Mouse (Mus musculus) MEL (cell line): Measurements from ENCODE around the gene Armc6. TPM values are rescaled to one million over a fixed set of nuclear protein-coding genes. Genes with fewer than 3 reads are reported as not detected.

Experiments used
- DNase-seq: peaks from one replicate; pipeline ENCODE4 v3.0.0; 2011; ENCODE audit warnings: low read depth, low spot score
- H3K27ac ChIP-seq: 2 replicates; pipeline ENCODE4 v1.5.1; 2012; ENCODE audit warnings: low read depth, mild to moderate bottlenecking, control low read depth, low read length, moderate library complexity; ENCODE audit not compliant: control insufficient read depth
- H3K27me3 ChIP-seq, 2 experiments: fragments of 150-350 bp in 1 of 2; sonication (generic) in 1 of 2; 2 replicates each; pipeline ENCODE4 v1.6.1; 2012; ENCODE audit warnings: low read length in 2 of 2, mild to moderate bottlenecking in 2 of 2, improper control_type of control experiment in 1 of 2, moderate library complexity in 1 of 2; ENCODE audit not compliant: insufficient read depth in 2 of 2, control insufficient read depth in 1 of 2
- H3K36me3 ChIP-seq, 2 experiments: 2 replicates each; pipeline ENCODE4 v1.6.1; 2012 to 2014; ENCODE audit warnings: low read length in 2 of 2, improper control_type of control experiment in 1 of 2, inconsistent platforms in 1 of 2, mild to moderate bottlenecking in 1 of 2; ENCODE audit not compliant: insufficient read depth in 2 of 2, control insufficient read depth in 1 of 2
- H3K4me1 ChIP-seq, 2 experiments: fragments of 150-350 bp in 1 of 2; sonication (generic) in 1 of 2; 2 replicates each; pipeline ENCODE4 v1.6.1; 2012; ENCODE audit warnings: low read length in 2 of 2, improper control_type of control experiment in 1 of 2, mild to moderate bottlenecking in 1 of 2; ENCODE audit not compliant: insufficient read depth in 2 of 2, control insufficient read depth in 1 of 2
- H3K4me3 ChIP-seq, 2 experiments: fragments of 150-350 bp in 1 of 2; sonication (generic) in 1 of 2; 2 replicates each; pipeline ENCODE4 v1.5.1; 2012; ENCODE audit warnings: low read depth in 2 of 2, low read length in 2 of 2, mild to moderate bottlenecking in 2 of 2, moderate library complexity in 2 of 2, control low read depth in 1 of 2, improper control_type of control experiment in 1 of 2; ENCODE audit not compliant: control insufficient read depth in 1 of 2, insufficient read depth in 1 of 2
- H3K79me2 ChIP-seq: 2 replicates; pipeline ENCODE4 v1.6.1; 2012; ENCODE audit warnings: mild to moderate bottlenecking, low read length, moderate library complexity; ENCODE audit not compliant: control insufficient read depth, poor library complexity, insufficient read depth
- H3K9ac ChIP-seq: 2 replicates; pipeline ENCODE4 v1.6.1; 2012; ENCODE audit warnings: low read depth, mild to moderate bottlenecking, control low read depth, low read length, moderate library complexity; ENCODE audit not compliant: control insufficient read depth, poor library complexity, severe bottlenecking
- H3K9me3 ChIP-seq: fragments of 150-350 bp; sonication (generic); replicated peaks from 2 replicates; pipeline ENCODE4 v1.6.1; 2012; ENCODE audit warnings: mild to moderate bottlenecking, low read length, improper control_type of control experiment, moderate library complexity; ENCODE audit not compliant: insufficient read depth
- BHLHE40 ChIP-seq: IDR thresholded peaks from 2 replicates; pipeline ENCODE4 v1.6.1; 2012; ENCODE audit warnings: low read depth, mild to moderate bottlenecking, inconsistent platforms, low read length, improper control_type of control experiment, borderline replicate concordance
- CHD2 ChIP-seq: IDR thresholded peaks from 2 replicates; pipeline ENCODE4 v1.6.1; 2011; ENCODE audit warnings: low read length, improper control_type of control experiment
- E2F4 ChIP-seq: IDR thresholded peaks from 2 replicates; pipeline ENCODE4 v1.6.1; 2011; ENCODE audit warnings: low read depth, low read length, improper control_type of control experiment, borderline replicate concordance
- GATA1 ChIP-seq: IDR thresholded peaks from 2 replicates; pipeline ENCODE4 v1.6.1; 2011; ENCODE audit warnings: low read depth, low read length, improper control_type of control experiment
- HCFC1 ChIP-seq: IDR thresholded peaks from 2 replicates; pipeline ENCODE4 v1.6.1; 2012; ENCODE audit warnings: low read depth, mild to moderate bottlenecking, inconsistent platforms, low read length, improper control_type of control experiment, moderate library complexity
- JUND ChIP-seq: IDR thresholded peaks from 2 replicates; pipeline ENCODE4 v1.6.1; 2011; ENCODE audit warnings: low read depth, mild to moderate bottlenecking, improper control_type of control experiment, low read length
- POLR2A ChIP-seq, 2 experiments: IDR thresholded peaks; 2 replicates each; pipeline ENCODE4 v1.6.1; 2011 to 2012; ENCODE audit warnings: low read length in 2 of 2, mild to moderate bottlenecking in 2 of 2, control low read depth in 1 of 2, improper control_type of control experiment in 1 of 2, low read depth in 1 of 2, moderate library complexity in 1 of 2; ENCODE audit not compliant: control insufficient read depth in 1 of 2, insufficient read depth in 1 of 2, poor library complexity in 1 of 2
- SIN3A ChIP-seq: IDR thresholded peaks from 2 replicates; pipeline ENCODE4 v1.6.1; 2012; ENCODE audit warnings: low read length, improper control_type of control experiment, inconsistent platforms
- TCF12 ChIP-seq: IDR thresholded peaks from 2 replicates; pipeline ENCODE4 v1.6.1; 2014; ENCODE audit warnings: low read depth, mild to moderate bottlenecking, inconsistent platforms, low read length, improper control_type of control experiment, moderate library complexity
- USF1 ChIP-seq: IDR thresholded peaks from 2 replicates; pipeline ENCODE4 v1.6.1; 2014; ENCODE audit warnings: low read depth, mild to moderate bottlenecking, inconsistent platforms, low read length, improper control_type of control experiment, moderate library complexity
- ZMIZ1 ChIP-seq: IDR thresholded peaks from 2 replicates; pipeline ENCODE4 v1.6.1; 2012; ENCODE audit warnings: low read depth, mild to moderate bottlenecking, inconsistent platforms, low read length, improper control_type of control experiment, moderate library complexity
- polyA plus RNA-seq, 2 experiments: library from polyadenylated mRNA; stranded (reverse) in 1 of 2; unstranded in 1 of 2; fragments of >175 nt in 1 of 2; fragments of >200 nt in 1 of 2; gene quantifications; 2 replicates each; pipeline versions ENCODE4 v1.2.1 to v1.2.4; 2012; ENCODE audit warnings: low replicate concordance in 2 of 2, low read depth in 1 of 2; ENCODE audit not compliant: insufficient read length in 2 of 2, insufficient read depth in 1 of 2, missing spikeins in 1 of 2
- total RNA-seq: library from RNA; depleted of rRNA; stranded (reverse); fragments of 300-350 nt; gene quantifications from 2 replicates; pipeline ENCODE4 v1.2.3, GENCODE M21; 2012

The Armc6 gene
- total and polyA plus RNA-seq, 3 experiments = 39.5 to 63.9 TPM; not detected in 1

- Histone ChIP-seq H3K27ac (no peak overlapping the region), H3K27me3 (no peaks in the 10 kb centered on the region), H3K4me3 (no peak overlapping the region), H3K79me2 (no peaks in the 10 kb centered on the region), H3K9me3 (no peaks in the 10 kb centered on the region), H3K9ac (no peak overlapping the region)
- no peak for DNase-seq
- TF ChIP-seq ZMIZ1 = no peak
- no peak for TF ChIP-seq BHLHE40
- TF ChIP-seq USF1 = no peak
- TF ChIP-seq, all 39 proteins: peak for 0
- Histone ChIP-seq H3K4me1 (no peaks in the 10 kb centered on the region; a peak in 1 of 4 replicates), H3K36me3 (peaks cover 0 to 21% of the 10 kb centered on the region in 2 experiments; a peak in 1 of 4 replicates)
These were observed 20.4 kb upstream of the Armc6 start for GRCm38 (mm10) chr8:70254628-70255027.

GRCm38 (mm10) chr8:70247841-70248240, 13.6 kb upstream of the Armc6 start:
- peaks cover 3% of the 10 kb centered on the region for H3K79me2 ChIP-seq
- no peak for TF ChIP-seq SIN3A
- no peak for TF ChIP-seq E2F4
- TF ChIP-seq TCF12 = no peak
- no peak for DNase-seq
- peaks cover 0 to 12% of the 10 kb centered on the region in 2 experiments; a peak in 2 of 4 replicates for H3K36me3 ChIP-seq
- H3K9me3 ChIP-seq = no peaks in the 10 kb centered on the region
- no peak overlapping the region for H3K4me3 ChIP-seq
- no peaks in the 10 kb centered on the region for H3K4me1 ChIP-seq
- H3K27me3 ChIP-seq = no peaks in the 10 kb centered on the region
- no peak overlapping the region for H3K9ac ChIP-seq
- no peak overlapping the region for H3K27ac ChIP-seq

- H3K36me3 ChIP-seq = peaks cover 0 to 17% of the 10 kb centered on the region in 2 experiments; a peak in 2 of 4 replicates
- TF ChIP-seq GATA1 (no peak), BHLHE40 (no peak), CHD2 (no peak), JUND (no peak), POLR2A (IDR thresholded peaks at IDR 0.05; ENCODE audit: control insufficient read depth in 1 of 2, insufficient read depth in 1 of 2, low read depth in 1 of 2, low read length in 2 of 2, poor library complexity in 1 of 2) (no peak), HCFC1 (no peak)
These were observed 12.4 kb upstream of the Armc6 start for GRCm38 (mm10) chr8:70246622-70247021.

More at GRCm38 (mm10) chr8:70246622-70247021, 12.4 kb upstream of the Armc6 start:
- no peak for DNase-seq
- Histone ChIP-seq H3K9ac (no peak overlapping the region), H3K4me1 (no peaks in the 10 kb centered on the region), H3K4me3 (no peak overlapping the region), H3K79me2 (peaks cover 3% of the 10 kb centered on the region), H3K9me3 (no peaks in the 10 kb centered on the region), H3K27ac (no peak overlapping the region), H3K27me3 (no peaks in the 10 kb centered on the region)
